Mouse (Mus musculus) hindbrain, postnatal 0 days (tissue): ENCODE results near the gene Shroom3. TPM values are rescaled to one million over a fixed set of nuclear protein-coding genes. Genes with fewer than 3 reads are reported as not detected.
A peak's percentile ranks its signal among the peaks of the same experiment; 100 is the strongest.

Experiments
- ATAC-seq: fragments of 200-750 bp; cut with Nextera tagmentation; 2 replicates; pipeline ENCODE4 v1.8.0; 2017; ENCODE audit warnings: mild to moderate bottlenecking, moderate TSS enrichment, moderate library complexity
- DNase-seq: peaks from one replicate; pipeline ENCODE4 v3.0.0-alpha.2; 2015; ENCODE audit warnings: low spot score
- H3K27ac ChIP-seq: fragments of 300-500 bp; sonication (generic); 2 replicates; pipeline ENCODE4 v1.5.1; 2014; ENCODE audit warnings: mild to moderate bottlenecking
- H3K27me3 ChIP-seq: fragments of 300-500 bp; sonication (generic); 2 replicates; pipeline ENCODE4 v1.6.1; 2014; ENCODE audit warnings: low read length, mixed read lengths; ENCODE audit not compliant: insufficient read depth
- H3K36me3 ChIP-seq: fragments of 300-500 bp; sonication (generic); 2 replicates; pipeline ENCODE4 v1.6.1; 2014; ENCODE audit warnings: low read length, mixed read lengths; ENCODE audit not compliant: insufficient read depth
- H3K4me1 ChIP-seq: fragments of 300-500 bp; sonication (generic); 2 replicates; pipeline ENCODE4 v1.6.1; 2014; ENCODE audit warnings: antibody characterized with exemption, low read length, mixed read lengths; ENCODE audit not compliant: insufficient read depth
- H3K4me2 ChIP-seq: fragments of 300-500 bp; sonication (generic); 2 replicates; pipeline ENCODE4 v1.6.1; 2014; ENCODE audit warnings: low read depth, mild to moderate bottlenecking, low read length, moderate library complexity, mixed read lengths
- H3K4me3 ChIP-seq: fragments of 300-500 bp; sonication (generic); 2 replicates; pipeline ENCODE4 v1.5.1; 2014; ENCODE audit warnings: low read length
- H3K9ac ChIP-seq: fragments of 300-500 bp; sonication (generic); replicated peaks from 2 replicates; pipeline ENCODE4 v1.6.1; 2014; ENCODE audit warnings: mild to moderate bottlenecking, low read length, moderate library complexity, mixed read lengths
- H3K9me3 ChIP-seq: fragments of 300-500 bp; sonication (generic); 2 replicates; pipeline ENCODE4 v1.6.1; 2016; ENCODE audit warnings: low read length, mixed read lengths
- CTCF ChIP-seq: IDR thresholded peaks from 2 replicates; pipeline ENCODE4 v1.5.1; 2016; ENCODE audit warnings: antibody characterized with exemption, control low read depth, low read depth
- WGBS: fragments of 180-500 bp; shearing (Covaris S2); extraction: QIAGEN DNeasy Blood & Tissue Kit; methylation state at CpG from one replicate; pipeline ENCODE4 v1.1.7; 2014; 5-methylcytosine and 5-hydroxymethylcytosine counted together
- polyA plus RNA-seq: library from polyadenylated mRNA; unstranded; fragments of >200 nt; fragmentation: Nextera tagmentation; extraction: Ambion mirVana; gene quantifications from 2 replicates; pipeline ENCODE4 v1.2.1, GENCODE M21; 2015
- total RNA-seq: library from RNA; depleted of rRNA; stranded (reverse); fragments of >200 nt; gene quantifications from 2 replicates; pipeline ENCODE4 v1.2.3, GENCODE M21; 2014

Gene Shroom3
- total and polyA plus RNA-seq, 2 experiments from 2014 or later: 1.1 to 9.7 TPM

DNA sequence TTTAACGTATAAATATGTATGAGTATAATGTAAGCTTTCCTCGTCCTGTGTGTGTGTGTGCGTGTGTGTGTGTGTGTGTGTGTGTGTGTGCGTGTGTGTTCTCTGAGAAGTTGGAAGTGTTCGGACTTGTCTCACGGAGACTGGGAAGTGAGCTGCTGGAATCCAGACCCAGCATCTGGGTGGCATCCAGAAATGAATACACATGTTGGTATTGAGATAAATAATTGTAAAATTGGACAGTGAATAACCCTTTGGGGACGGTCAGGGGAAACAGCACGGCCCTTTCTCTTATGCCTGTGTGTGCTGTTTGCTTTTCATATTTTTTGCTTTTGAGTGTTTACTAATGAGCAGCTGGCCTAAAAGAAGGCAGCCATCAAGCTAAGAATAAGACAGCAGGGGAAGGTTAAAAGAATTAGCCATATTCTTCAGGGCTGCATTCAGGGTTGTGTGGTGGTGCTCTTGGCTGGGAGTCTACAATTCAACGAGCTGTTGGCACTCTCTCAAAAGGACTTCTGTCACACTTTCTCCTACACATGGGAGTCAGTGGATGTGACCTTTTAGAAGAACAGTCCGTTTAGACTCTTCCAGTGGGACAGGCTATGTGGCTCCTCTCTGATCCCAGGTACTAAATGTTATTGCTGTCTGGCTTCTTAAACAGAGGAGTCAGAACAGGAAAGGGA is 11.2 kb downstream of the Shroom3 start:
- peak overlapping the region; percentile 41; the same call in 1 of the 2 replicates for H3K27ac ChIP-seq
- WGBS: 46% methylated on average over 10 of the region's 10 CpGs
- peak; percentile 71 for DNase-seq
- no peaks in the 10 kb centered on the region for H3K9me3 ChIP-seq
- H3K4me3 ChIP-seq: no peak overlapping the region
- 0 out of 2 replicates have a peak, but pooled peaks cover 2% of the 10 kb centered on the region for H3K4me1 ChIP-seq
- no peak overlapping the region for H3K9ac ChIP-seq
- no peak for TF ChIP-seq CTCF
- no peaks in the 10 kb centered on the region for H3K27me3 ChIP-seq
- peak; percentile 55 for ATAC-seq
- no peak overlapping the region for H3K4me2 ChIP-seq
- no peaks in the 10 kb centered on the region for H3K36me3 ChIP-seq

DNA sequence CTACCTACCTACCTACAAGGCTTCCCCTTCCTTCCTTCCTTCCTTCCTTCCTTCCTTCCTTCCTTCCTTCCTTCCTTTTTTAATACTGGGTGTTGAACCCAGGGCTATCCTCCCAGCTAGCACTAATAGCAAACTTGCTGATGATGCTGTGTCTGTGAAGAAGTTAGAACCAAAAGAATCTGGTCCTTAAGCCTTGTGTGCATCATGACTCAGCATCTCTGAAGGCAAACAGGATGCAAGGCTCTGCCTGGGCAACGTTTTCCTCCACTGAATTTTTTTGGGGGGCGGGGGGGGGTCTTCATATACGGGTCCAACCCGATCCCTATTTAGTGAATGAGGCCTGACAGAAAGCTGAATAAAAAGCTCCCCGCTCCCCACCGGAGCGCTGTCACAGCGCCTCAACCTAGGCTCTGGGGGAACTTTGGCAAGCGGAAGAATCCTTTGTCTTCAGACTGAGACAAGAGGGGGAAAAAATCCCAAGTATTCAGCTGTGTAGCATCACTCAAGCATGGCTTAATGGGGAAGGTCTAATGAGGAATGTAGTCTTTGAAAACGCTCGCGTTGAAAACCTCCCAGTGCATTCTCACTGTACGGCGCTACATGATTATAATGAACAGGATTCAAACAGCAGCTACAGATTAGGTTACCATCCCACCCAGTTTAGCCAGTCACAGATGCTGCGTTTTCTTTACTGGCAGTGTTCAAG is 15.0 kb downstream of the Shroom3 start:
- H3K9me3 ChIP-seq: no peaks in the 10 kb centered on the region
- H3K4me3 ChIP-seq: peak overlapping the region; percentile 22
- 2% methylated on average over 15 of the region's 15 CpGs for WGBS
- H3K36me3 ChIP-seq: no peaks in the 10 kb centered on the region
- no peak for TF ChIP-seq CTCF
- peak overlapping the region; percentile 34; the same call in 1 of the 2 replicates for H3K9ac ChIP-seq
- H3K4me2 ChIP-seq: peak overlapping the region; percentile 58
- DNase-seq (peak; percentile 50), ATAC-seq (peak; percentile 66)
- no peaks in the 10 kb centered on the region for H3K27me3 ChIP-seq
- H3K27ac ChIP-seq: peak overlapping the region; percentile 51
- H3K4me1 ChIP-seq: no peaks in the 10 kb centered on the region

DNA sequence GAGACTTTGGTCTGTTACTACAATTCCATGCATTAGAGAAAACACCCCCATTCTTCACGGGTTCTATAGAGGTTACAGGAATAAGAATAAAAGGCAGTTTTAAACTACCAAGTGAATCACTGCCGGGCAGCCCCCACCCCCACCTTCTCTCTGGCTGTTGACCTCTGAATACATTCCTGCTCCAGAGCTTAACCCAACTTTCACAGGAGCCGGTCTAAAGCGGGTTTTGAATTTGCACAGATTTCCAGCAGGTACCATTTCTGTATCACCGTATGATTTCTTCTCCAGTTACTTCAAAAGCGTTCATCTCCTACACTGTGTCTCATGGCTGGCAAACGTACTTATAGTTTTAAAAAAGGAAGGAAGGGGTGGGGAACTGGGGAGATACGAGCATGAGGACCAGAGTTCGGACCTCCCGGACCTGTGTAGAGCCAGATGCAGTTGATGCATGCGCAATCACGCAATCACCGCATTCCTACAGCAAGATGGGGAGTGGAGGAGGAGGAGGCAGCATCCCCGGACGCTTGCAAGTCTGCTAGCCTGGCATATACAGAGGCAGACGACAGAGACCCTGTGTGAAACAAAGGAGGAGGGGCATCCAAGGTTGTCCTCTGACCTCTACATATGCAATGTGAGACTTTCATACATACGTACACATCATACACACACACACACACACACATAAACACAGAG is 15.7 kb downstream of the Shroom3 start:
- Histone ChIP-seq H3K27me3 (no peaks in the 10 kb centered on the region), H3K4me1 (no peaks in the 10 kb centered on the region), H3K36me3 (no peaks in the 10 kb centered on the region), H3K27ac (peak overlapping the region; percentile 51), H3K4me2 (peak overlapping the region; percentile 58), H3K4me3 (peak overlapping the region; percentile 22), H3K9ac (peak overlapping the region; percentile 34), H3K9me3 (no peaks in the 10 kb centered on the region)
- no peak for TF ChIP-seq CTCF
- WGBS: 9% methylated on average over 17 of the region's 17 CpGs
- peak; percentile 29 for DNase-seq
- peak; percentile 58 for ATAC-seq

DNA sequence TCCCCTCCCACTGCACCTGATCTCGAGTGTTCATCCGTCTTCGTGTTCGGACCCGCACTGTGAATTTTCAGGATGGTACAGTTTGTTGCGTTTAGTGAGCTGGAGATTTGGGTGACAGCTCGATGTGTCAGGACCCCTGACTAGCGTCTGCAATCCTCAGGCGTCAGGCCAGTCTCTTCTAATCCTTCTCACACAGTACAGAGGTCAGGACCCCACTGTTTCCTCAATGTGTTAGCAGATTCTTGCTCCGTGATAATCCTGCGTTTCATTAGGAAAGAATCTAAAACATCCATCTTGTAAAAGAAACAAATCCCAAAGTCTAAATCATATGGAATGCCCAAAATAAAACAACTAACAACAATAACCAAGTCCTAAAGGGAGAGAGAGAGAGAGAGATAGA is 18.5 kb downstream of the Shroom3 start:
- no peak overlapping the region for H3K4me3 ChIP-seq
- DNase-seq: no peak
- H3K36me3 ChIP-seq: no peaks in the 10 kb centered on the region
- no peaks in the 10 kb centered on the region for H3K4me1 ChIP-seq
- H3K27me3 ChIP-seq: no peaks in the 10 kb centered on the region
- H3K9ac ChIP-seq: no peak overlapping the region
- H3K9me3 ChIP-seq: no peaks in the 10 kb centered on the region
- no peak overlapping the region for H3K4me2 ChIP-seq
- 62% methylated on average over 11 of the region's 11 CpGs for WGBS
- H3K27ac ChIP-seq: no peak overlapping the region
- ATAC-seq: no peak
- TF ChIP-seq CTCF: no peak

DNA sequence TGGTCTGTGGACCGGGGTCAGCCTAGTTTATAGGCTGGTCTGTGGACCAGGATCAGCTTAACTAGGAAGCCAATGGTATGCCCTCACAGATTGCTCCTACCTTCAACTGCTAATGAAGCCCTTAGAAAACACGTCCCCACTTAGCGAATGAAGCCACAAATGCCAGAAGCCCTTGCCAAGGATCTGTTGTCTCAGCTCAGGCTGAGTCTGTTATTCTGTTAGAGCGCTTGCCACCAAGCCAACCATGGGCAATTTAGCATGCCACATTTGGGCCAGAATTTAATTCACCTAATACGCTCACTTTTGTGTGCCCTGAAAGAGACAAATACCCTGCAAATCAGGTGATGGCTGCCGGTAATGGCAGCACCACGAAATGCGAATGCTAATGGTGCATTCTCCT is 20.4 kb downstream of the Shroom3 start:
- Histone ChIP-seq H3K27ac (no peak overlapping the region), H3K9me3 (no peaks in the 10 kb centered on the region), H3K9ac (no peak overlapping the region), H3K4me1 (no peaks in the 10 kb centered on the region), H3K27me3 (no peaks in the 10 kb centered on the region), H3K4me2 (no peak overlapping the region), H3K4me3 (no peak overlapping the region), H3K36me3 (no peaks in the 10 kb centered on the region)
- 58% methylated on average over 8 of the region's 8 CpGs for WGBS
- no peak for TF ChIP-seq CTCF
- DNase-seq (peak; percentile 54), ATAC-seq (no peak)

DNA sequence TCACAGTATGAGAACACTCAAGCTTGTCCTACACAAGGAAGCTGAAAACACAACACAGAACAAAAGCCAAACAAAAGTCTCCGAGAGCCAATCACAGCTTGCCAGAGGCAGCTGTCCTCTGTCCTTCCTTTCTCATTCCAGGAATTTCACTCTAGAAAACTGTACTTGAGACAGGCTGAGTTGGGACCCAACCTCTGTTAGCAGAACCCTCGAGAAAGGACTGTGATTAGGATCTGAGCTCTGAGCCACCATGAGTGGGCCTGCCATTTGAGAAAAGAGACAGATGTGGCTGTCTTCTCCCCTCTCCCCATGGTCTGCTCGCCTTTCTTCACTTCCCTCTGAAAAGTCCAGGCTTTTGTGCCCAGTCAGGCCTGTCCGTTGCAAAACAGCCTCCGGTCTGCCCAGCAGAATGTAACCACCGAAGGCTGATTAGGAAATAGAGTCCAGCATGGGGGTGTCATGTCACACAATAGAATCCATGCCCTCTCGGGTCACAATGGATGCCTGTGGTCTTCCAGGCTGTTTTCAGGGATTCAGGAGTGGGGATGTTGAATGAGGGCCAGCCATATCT is 24.8 kb downstream of the Shroom3 start:
- no peak for TF ChIP-seq CTCF
- Histone ChIP-seq H3K4me1 (no peaks in the 10 kb centered on the region), H3K9me3 (no peaks in the 10 kb centered on the region), H3K36me3 (no peaks in the 10 kb centered on the region), H3K4me3 (no peak overlapping the region), H3K27me3 (no peaks in the 10 kb centered on the region), H3K27ac (peak overlapping the region; percentile 51), H3K4me2 (no peak overlapping the region), H3K9ac (no peak overlapping the region)
- ATAC-seq (0 out of 2 replicates have a peak, but pooled peaks have one; percentile 14), DNase-seq (peak; percentile 12)
- 15% methylated on average over 7 of the region's 7 CpGs for WGBS
